Mouse (Mus musculus) brain, embryonic 14.5 days (tissue): ENCODE data around the gene Hpgd.

Experiments used
- CTCF ChIP-seq: fragments of 200-500 bp; IDR thresholded peaks from 2 replicates; pipeline ENCODE4 v1.5.1; 2012; ENCODE audit warnings: inconsistent platforms, mild to moderate bottlenecking, moderate library complexity, borderline replicate concordance; ENCODE audit not compliant: insufficient read depth, insufficient read length; ENCODE audit errors: extremely low read depth
- POLR2A ChIP-seq: fragments of 200-500 bp; IDR thresholded peaks from 2 replicates; pipeline ENCODE4 v1.6.1; 2012; ENCODE audit warnings: mild to moderate bottlenecking, inconsistent platforms, borderline replicate concordance; ENCODE audit not compliant: poor library complexity, insufficient read depth, insufficient read length, severe bottlenecking; ENCODE audit errors: extremely low read depth

DNA sequence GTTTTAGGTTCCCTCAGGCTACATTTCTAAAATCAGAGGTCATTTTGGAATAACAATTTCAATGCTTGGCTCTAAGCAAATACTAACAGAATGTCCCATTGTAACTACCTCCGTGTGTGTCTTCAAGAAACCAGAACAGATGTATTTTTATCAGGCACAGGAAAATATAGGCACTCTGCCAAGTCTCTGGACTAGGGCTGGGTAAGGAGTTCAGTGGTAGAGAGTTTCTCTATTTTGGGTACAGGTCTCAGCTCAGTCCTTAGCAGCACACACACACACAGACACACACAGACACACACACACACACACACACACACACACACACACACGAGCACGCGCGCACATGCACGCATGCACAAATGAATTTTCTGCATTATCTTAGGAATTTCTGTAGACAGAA, 49.1 kb downstream of the Hpgd start:
- no peak for TF ChIP-seq CTCF
- TF ChIP-seq POLR2A: no peak
